Comparison of ENCODE assay signal across 32 mouse cellular contexts in the genomic region with DNA sequence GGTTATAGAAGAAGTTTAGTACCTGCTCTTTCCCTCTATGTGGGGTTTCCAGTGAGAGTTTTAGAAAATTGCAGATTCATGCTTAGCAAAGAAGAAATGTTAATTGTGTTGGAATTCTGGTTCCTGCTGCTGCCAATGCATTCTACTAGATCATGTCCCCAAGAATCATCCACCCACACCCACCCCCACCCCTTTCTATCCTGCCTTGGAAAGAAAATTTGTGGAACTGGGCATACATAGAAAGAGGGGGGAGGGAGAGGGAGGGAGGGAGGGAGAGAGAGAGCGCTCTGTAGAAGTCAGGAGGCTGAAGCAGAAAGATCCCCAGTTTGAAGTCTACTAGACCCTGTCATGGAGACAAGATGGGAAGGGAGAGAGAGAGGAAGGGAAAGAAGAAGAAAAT. TPM values are rescaled to one million over a fixed set of nuclear protein-coding genes. Genes with fewer than 3 reads are reported as not detected.
"Had no signal": no experiment of that assay in that cellular context is flagged by ENCODE, and none has a peak within 500 bp of the region (broad histone marks: within the 10 kb centered on the region; RNA-seq: fewer than 3 reads in every experiment).

No protein-coding gene starts in this region.

- H3K4me3 ChIP-seq: gastrocnemius, adult 2 months; heart, embryonic 10.5 days; heart, embryonic 12.5 days; hindbrain, embryonic 10.5 days; hindbrain, embryonic 12.5 days; intestine, embryonic 15.5 days; layer of hippocampus, adult 2 months; limb, embryonic 10.5 days; limb, embryonic 12.5 days; liver, embryonic 13.5 days; liver, embryonic 15.5 days had no signal

- DNase-seq: gastrocnemius, adult 2 months; gastrocnemius, postnatal 10 days; gastrocnemius, postnatal 25 days; heart, adult 18-20 months; heart, postnatal 10 days; heart, postnatal 4 days; kidney, adult 18-20 months; kidney, adult 8-10 months; kidney, postnatal 10 days; kidney, postnatal 25 days; kidney, postnatal 4 days; liver; liver, embryonic 13.5 days had no signal

- H3K27ac ChIP-seq: gastrocnemius, adult 2 months; heart, embryonic 10.5 days; hindbrain, embryonic 10.5 days; hindbrain, embryonic 12.5 days; hindbrain, embryonic 14.5 days; intestine, embryonic 15.5 days; layer of hippocampus, adult 2 months; limb, embryonic 10.5 days; limb, embryonic 12.5 days; liver, embryonic 13.5 days; liver, embryonic 15.5 days had no signal

RNA-seq across cellular contexts. Expression of a gene that starts 14.7 kb away (rescaled TPM):
- total RNA-seq: granulocyte monocyte progenitor cell, adult 5-6 weeks; heart, adult 18-20 months; heart, adult 8-10 months; heart, postnatal 10 days; heart, postnatal 25 days; heart, postnatal 4 days had no signal

RNA-seq across cellular contexts. Expression of a gene that starts 18.1 kb away (rescaled TPM):
- total RNA-seq: gastrocnemius, adult 2 months; gastrocnemius, postnatal 10 days; gastrocnemius, postnatal 25 days; gastrocnemius, postnatal 4 days; granulocyte monocyte progenitor cell, adult 5-6 weeks; heart, adult 18-20 months; heart, adult 8-10 months; heart, postnatal 10 days; heart, postnatal 25 days; heart, postnatal 4 days; layer of hippocampus, adult 2 months; layer of hippocampus, postnatal 10 days; layer of hippocampus, postnatal 25 days; left cerebral cortex, adult 8-10 months; left cerebral cortex, postnatal 10 days; left cerebral cortex, postnatal 25 days had no signal

RNA-seq across cellular contexts. Expression of a gene that starts 41.7 kb away (rescaled TPM):
- total RNA-seq: layer of hippocampus, adult 2 months; layer of hippocampus, postnatal 25 days; left cerebral cortex, adult 8-10 months had no signal
